Mouse (Mus musculus) liver, embryonic 13.5 days (tissue): ENCODE data around the gene Pde4c. TPM values are rescaled to one million over a fixed set of nuclear protein-coding genes. Genes with fewer than 3 reads are reported as not detected.

Experiments
- ATAC-seq: fragments of 200-750 bp; cut with Nextera tagmentation; 2 replicates; pipeline ENCODE4 v1.8.0; 2017; ENCODE audit warnings: low read depth, mild to moderate bottlenecking, moderate number of reproducible peaks, moderate library complexity
- DNase-seq: peaks from one replicate; pipeline ENCODE4 v3.0.0; 2022
- H3K27ac ChIP-seq: fragments of 300-500 bp; sonication (generic); 2 replicates; pipeline ENCODE4 v1.5.1; 2015; ENCODE audit warnings: moderate library complexity, mild to moderate bottlenecking, inconsistent platforms
- H3K27me3 ChIP-seq: fragments of 300-500 bp; sonication (generic); 2 replicates; pipeline ENCODE4 v1.6.1; 2015; ENCODE audit warnings: mild to moderate bottlenecking, inconsistent platforms
- H3K36me3 ChIP-seq: fragments of 300-500 bp; sonication (generic); 2 replicates; pipeline ENCODE4 v1.6.1; 2015; ENCODE audit warnings: mild to moderate bottlenecking, inconsistent platforms
- H3K4me1 ChIP-seq: fragments of 300-500 bp; sonication (generic); replicated peaks from 2 replicates; pipeline ENCODE4 v1.6.1; 2015; ENCODE audit warnings: inconsistent platforms
- H3K4me2 ChIP-seq: fragments of 300-500 bp; sonication (generic); 2 replicates; pipeline ENCODE4 v1.6.1; 2015; ENCODE audit warnings: inconsistent platforms, mild to moderate bottlenecking, moderate library complexity
- H3K4me3 ChIP-seq: fragments of 300-500 bp; sonication (generic); replicated peaks from 2 replicates; pipeline ENCODE4 v1.5.1; 2015; ENCODE audit warnings: mild to moderate bottlenecking, inconsistent platforms
- H3K9ac ChIP-seq: fragments of 300-500 bp; sonication (generic); 2 replicates; pipeline ENCODE4 v1.6.1; 2015; ENCODE audit warnings: mild to moderate bottlenecking, inconsistent platforms
- H3K9me3 ChIP-seq: fragments of 300-500 bp; sonication (generic); replicated peaks from 2 replicates; pipeline ENCODE4 v1.6.1; 2016; ENCODE audit warnings: inconsistent platforms
- WGBS: fragments of 180-500 bp; shearing (Covaris S2); methylation state at CpG from one replicate; pipeline ENCODE4 v1.1.7; 2015; ENCODE audit not compliant: insufficient replicate concordance; 5-methylcytosine and 5-hydroxymethylcytosine counted together
- polyA plus RNA-seq: library from polyadenylated mRNA; unstranded; fragments of >200 nt; fragmentation: Nextera tagmentation; extraction: Ambion mirVana; gene quantifications from 2 replicates; pipeline ENCODE4 v1.2.1, GENCODE M21; 2015

The Pde4c gene
- polyA plus RNA-seq, 1 experiment from 2014 or later = 0.40 TPM

DNA sequence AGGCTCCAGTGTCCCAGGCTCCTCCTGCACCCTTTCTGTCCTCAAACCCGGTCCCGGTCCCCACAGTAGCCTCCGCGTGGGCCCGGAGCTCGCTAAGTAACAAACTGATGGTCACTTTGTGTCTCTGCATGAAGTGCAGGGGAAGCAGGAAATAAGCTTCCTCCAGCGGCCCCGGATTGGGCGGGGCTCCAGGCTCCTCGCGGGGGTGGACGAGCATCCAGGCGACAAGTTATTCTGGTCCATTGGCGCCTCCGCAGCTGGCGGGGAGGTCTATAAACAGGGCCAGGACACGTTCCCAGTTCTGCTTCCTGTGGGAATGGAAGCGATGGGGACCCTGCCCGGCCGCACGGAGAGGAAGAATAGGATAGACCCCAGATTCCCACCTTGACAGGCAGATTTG is 29.6 kb downstream of the Pde4c start:
- H3K9me3 ChIP-seq = no peaks in the 10 kb centered on the region
- peak overlapping the region; percentile 34 for H3K4me3 ChIP-seq
- peak overlapping the region; percentile 61 for H3K4me2 ChIP-seq
- ATAC-seq (no peak), DNase-seq (peak; percentile 59)
- peak overlapping the region; percentile 44 for H3K9ac ChIP-seq
- peaks cover 16% of the 10 kb centered on the region for H3K36me3 ChIP-seq
- peaks cover 25% of the 10 kb centered on the region for H3K27me3 ChIP-seq
- WGBS = 6% methylated on average over 21 of the region's 21 CpGs
- peaks cover 40% of the 10 kb centered on the region for H3K4me1 ChIP-seq
- H3K27ac ChIP-seq = peak overlapping the region; percentile 77

DNA sequence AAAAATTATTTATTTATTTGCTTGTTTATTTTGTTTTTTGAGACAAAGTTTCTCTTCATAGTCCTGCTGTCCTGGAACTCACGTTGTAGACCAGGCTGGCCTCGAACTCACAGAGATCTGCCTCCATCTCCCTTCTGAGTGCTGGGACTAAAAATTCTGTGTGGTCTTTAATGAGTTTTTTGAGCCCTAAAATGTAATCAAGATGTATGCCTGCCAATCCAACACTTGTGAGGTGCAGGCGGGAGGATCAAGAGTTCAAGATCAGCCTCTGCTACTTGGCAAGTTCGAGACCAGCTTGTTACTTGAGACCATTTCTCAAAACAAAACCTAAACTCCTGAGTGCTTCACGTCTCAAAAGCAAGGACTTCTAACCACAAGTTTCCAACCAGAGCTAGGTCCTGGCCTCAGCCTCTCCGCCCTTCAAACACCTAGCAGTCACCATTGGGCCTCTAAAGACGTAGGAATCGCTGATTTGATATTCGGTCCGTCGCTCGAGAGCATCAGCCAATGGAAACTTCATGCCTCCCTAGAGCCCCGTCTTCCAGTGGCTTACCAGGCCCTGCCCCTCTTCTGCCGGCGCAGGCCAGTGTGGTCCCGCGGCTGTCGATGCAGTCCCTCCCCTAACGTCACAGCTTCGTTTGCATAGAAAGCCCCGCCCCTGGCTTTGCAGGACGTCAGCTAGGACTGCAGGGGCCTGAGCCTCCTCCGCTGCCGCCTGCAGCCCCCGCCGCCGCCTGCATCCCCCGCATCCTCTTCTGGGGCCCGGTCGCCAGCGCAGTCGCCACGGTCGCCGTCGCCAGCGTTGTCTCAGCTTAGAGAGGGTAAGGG is 30.7 kb downstream of the Pde4c start, which contains the start of gene Rab3a:
Rab3a (plus strand) TSS at position 637 of the 828 bp plus-strand sequence.
- ATAC-seq (peak; percentile 98), DNase-seq (peak; percentile 98)
- WGBS = 7% methylated on average over 37 of the region's 37 CpGs
- Histone ChIP-seq H3K27ac (peak within 1 kb of the TSS; percentile 66), H3K4me1 (peaks cover 48% of the 10 kb centered on the region), H3K9ac (peak within 1 kb of the TSS; percentile 84), H3K27me3 (peaks cover 14% of the 10 kb centered on the region), H3K4me3 (peak within 1 kb of the TSS; percentile 76), H3K9me3 (no peaks in the 10 kb centered on the region), H3K4me2 (peak within 1 kb of the TSS; percentile 100), H3K36me3 (peaks cover 26% of the 10 kb centered on the region)

DNA sequence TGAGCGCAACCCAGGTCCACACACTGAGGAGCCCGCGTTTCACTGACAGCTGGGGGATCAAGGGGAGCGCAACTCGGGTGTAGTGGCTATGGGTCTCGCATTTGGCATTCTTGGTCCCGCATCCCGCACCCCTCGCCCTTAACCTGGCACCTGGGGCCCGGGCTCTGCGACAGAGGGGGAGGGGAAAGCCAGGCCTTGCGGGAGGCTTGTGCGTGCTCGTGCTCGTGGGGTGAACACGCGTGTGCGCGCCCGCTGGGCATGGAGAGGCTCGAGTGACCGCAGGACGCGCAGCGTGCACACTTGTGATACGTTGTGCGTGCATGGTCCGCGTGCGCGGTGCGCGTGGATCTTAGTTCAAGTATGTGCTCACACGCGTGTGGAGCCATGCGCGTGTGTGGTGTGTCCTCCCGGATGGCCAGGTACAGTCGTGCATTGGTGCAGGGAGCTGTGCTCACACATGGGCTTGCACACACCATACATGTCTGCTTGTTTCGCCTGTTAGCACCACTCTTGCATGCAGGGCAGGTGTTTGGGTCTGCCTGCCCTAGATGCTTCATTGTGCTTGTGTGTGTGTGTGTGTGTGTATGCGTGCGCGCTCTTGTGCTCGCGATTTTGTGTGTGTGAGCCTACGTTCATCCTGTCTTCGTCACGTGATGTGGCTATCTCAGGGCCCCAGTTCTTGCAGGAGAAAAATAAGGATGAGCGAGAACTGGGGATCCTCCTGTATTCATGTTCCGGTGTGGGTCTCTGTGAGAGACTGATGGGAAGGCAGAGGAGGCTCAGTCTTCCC is 31.5 kb downstream of the Pde4c start:
- Histone ChIP-seq H3K27ac (peak overlapping the region; percentile 66; the same call in 1 of the 2 replicates), H3K27me3 (peaks cover 6% of the 10 kb centered on the region; the same call in 1 of the 2 replicates), H3K4me1 (peaks cover 56% of the 10 kb centered on the region), H3K9ac (peak overlapping the region; percentile 84), H3K36me3 (peaks cover 26% of the 10 kb centered on the region), H3K4me3 (peak overlapping the region; percentile 76), H3K9me3 (no peaks in the 10 kb centered on the region), H3K4me2 (peak overlapping the region; percentile 100)
- ATAC-seq = peak; percentile 7
- DNase-seq = no peak
- 14% methylated on average over 50 of the region's 50 CpGs for WGBS

DNA sequence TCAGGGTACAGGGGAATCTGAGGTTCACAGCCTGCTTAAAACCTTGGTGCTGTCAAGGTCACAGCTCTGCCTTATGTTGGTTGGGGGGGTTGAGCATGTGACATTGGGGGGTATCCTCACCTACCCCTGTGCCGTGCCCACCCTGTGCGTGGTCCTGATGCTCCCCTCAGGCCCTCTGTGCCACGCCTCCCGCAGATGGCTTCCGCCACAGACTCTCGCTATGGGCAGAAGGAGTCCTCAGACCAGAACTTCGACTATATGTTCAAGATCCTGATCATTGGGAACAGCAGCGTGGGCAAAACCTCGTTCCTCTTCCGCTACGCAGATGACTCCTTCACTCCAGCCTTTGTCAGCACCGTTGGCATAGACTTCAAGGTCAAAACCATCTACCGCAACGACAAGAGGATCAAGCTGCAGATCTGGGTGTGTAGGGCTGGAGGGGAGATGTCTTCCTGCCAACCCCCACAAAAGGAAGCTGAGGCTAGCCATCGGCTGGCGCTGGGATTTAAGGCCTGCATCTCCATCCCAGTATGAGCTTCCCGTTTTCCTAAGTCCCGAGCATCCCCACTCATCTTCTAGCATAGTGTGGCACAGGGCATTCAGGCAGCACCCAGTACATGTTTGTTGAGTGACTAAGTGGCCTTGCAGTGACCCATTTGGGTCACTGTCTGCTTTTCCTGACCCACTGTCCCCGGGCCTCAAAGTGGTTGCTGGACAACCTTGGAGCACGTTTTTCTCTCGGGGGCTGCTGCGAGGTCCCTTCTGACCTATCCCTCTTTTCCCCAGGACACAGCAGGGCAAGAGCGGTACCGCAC is 32.3 kb downstream of the Pde4c start:
- ATAC-seq = no peak
- 80% methylated on average over 24 of the region's 24 CpGs for WGBS
- Histone ChIP-seq H3K9ac (peak overlapping the region; percentile 84), H3K9me3 (no peaks in the 10 kb centered on the region), H3K4me2 (peak overlapping the region; percentile 100), H3K27me3 (no peaks in the 10 kb centered on the region), H3K4me1 (peaks cover 61% of the 10 kb centered on the region), H3K36me3 (peaks cover 26% of the 10 kb centered on the region), H3K27ac (no peak overlapping the region; the same call in 1 of the 2 replicates), H3K4me3 (peak overlapping the region; percentile 76)
- peak; percentile 0 for DNase-seq

DNA sequence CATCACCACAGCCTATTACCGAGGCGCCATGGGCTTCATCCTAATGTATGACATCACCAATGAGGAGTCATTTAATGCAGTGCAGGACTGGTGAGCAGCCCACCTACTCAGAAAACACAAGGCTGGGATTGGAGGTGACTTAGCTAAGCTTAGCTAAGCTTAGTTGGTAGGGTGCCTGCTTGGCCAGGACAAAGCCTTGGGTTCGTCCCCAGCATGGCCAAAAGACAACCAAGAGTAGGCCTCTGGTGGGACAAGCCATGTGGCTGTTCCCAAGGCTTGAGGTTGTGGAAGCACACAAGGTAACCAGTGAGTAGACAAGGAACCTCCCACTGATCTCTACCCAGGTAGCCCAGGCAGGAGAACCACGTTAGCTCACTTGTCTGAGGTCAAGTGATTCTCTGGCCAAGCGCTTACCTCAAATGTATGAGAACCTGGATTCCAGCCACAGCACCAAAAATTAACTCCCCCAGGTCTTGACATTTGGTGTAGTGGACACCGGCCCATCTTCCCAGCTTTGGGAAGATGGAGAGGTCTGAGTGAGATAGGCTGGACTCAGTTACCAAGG is 33.0 kb downstream of the Pde4c start:
- no peaks in the 10 kb centered on the region for H3K27me3 ChIP-seq
- H3K36me3 ChIP-seq = peaks cover 26% of the 10 kb centered on the region
- H3K4me2 ChIP-seq = no peak overlapping the region
- 88% methylated on average over 6 of the region's 6 CpGs for WGBS
- H3K27ac ChIP-seq = no peak overlapping the region
- no peak overlapping the region for H3K4me3 ChIP-seq
- H3K4me1 ChIP-seq = peaks cover 66% of the 10 kb centered on the region
- no peak overlapping the region for H3K9ac ChIP-seq
- peak; percentile 0 for DNase-seq
- no peaks in the 10 kb centered on the region for H3K9me3 ChIP-seq
- ATAC-seq = no peak

DNA sequence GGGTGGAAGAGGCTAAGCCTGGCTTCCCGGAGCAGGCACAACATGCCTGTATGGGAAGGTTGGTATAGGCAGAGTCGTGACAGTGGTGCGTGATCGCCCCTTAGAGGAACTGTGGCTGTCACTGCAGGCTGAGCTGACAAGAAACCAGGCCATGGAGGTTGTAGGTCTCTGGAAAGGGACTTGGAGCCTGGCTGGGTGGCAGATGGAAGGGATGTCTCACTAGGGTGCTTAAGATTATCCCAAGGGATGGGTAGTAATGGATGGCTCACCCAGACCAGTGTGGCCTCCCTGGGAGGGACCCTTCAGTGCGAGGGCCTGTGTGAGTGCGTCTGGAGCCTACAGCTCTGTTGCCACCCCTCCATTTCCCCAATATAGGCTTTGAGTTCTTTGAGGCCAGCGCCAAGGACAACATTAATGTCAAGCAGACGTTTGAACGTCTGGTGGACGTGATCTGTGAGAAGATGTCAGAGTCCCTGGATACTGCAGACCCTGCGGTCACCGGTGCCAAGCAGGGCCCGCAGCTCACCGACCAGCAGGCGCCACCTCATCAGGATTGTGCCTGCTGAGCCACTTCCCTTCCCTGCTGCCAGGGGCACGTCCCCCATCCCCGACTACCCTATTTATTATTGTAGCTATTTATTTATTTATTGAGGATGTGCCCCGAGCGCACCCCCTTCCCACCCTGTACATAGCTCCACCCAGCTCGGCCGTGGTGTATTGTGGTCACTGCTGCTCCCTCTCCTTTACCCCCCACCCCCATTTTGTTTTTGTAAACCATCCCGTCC is 34.2 kb downstream of the Pde4c start:
- 76% methylated on average over 22 of the region's 22 CpGs for WGBS

DNA sequence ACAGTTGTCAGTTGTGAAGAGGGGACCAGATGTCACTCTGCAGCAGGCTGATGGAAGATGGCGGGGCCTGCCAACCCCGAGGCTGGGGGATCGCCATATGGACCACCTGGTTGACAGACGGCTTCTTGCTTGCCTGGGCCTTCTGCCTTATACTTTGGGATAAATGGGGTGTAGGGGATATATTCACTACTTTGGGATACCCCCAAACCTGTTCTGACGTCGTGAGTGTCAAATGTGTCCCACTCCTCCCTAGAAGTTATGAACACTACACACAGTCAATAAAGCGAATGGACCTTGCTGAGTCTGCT is 34.7 kb downstream of the Pde4c start:
- no peak overlapping the region for H3K27ac ChIP-seq
- H3K4me1 ChIP-seq = peaks cover 71% of the 10 kb centered on the region
- H3K9me3 ChIP-seq = no peaks in the 10 kb centered on the region
- H3K36me3 ChIP-seq = peaks cover 32% of the 10 kb centered on the region
- DNase-seq (no peak), ATAC-seq (no peak)
- no peaks in the 10 kb centered on the region for H3K27me3 ChIP-seq
- no peak overlapping the region for H3K4me2 ChIP-seq
- no peak overlapping the region for H3K9ac ChIP-seq
- H3K4me3 ChIP-seq = no peak overlapping the region
- WGBS = 88% methylated on average over 7 of the region's 7 CpGs

More for the DNA sequence above, 34.2 kb downstream of the Pde4c start:
- H3K27ac ChIP-seq = 0 out of 2 replicates have a peak overlapping the region, but pooled peaks have one; percentile 4
- H3K9me3 ChIP-seq = no peaks in the 10 kb centered on the region
- ATAC-seq (no peak), DNase-seq (peak; percentile 32)
- H3K36me3 ChIP-seq = peaks cover 28% of the 10 kb centered on the region
- H3K4me2 ChIP-seq = no peak overlapping the region
- H3K9ac ChIP-seq = no peak overlapping the region
- H3K4me3 ChIP-seq = no peak overlapping the region
- H3K27me3 ChIP-seq = no peaks in the 10 kb centered on the region
- H3K4me1 ChIP-seq = peaks cover 71% of the 10 kb centered on the region

DNA sequence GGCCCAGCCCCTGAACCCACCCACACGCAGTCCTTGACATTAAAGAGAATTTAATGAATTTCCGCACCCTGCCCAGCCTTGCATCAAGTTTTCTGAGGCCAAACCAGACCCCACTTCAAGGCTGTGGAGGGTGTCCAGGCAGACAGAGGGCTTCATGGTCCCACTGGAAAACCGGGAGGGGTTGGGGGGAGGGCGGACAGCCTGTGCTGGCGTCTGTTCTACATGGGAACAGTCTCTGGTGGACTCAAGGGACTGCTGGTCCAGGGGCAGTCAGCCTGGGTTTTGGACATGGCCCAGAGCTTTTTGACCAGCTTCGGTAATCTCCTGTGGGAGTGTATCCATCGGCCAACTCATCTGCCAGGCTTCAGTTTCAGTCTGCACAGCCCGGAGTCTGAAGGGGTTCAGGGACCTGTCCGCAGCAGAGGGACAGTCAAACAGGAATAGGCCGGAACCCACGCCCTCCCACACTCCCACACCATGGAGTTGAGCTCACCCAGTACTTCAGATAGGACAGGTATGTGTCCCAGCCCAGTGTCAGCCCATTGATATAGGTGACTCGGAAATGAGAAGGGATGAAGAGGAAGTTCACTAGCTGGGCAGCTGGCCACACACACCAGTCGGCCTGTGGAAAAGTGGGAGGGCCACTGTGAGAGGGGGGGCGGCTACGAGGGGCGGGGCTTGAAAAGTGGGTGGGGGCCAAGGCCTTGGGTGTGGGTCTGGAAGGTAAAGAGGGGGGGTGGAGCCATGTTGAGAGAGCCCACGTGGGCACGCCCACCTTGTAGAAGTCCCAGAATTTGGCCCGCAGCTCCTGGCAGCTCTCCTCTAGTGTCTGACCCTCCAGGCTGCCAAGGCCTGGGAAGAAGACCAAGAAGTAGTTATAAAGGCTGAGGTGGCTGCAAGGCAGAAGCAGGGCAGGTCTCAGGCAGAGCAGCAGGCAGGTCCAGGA is 35.4 kb downstream of the Pde4c start:
- peak overlapping the region; percentile 96 for H3K4me2 ChIP-seq
- H3K4me3 ChIP-seq = peak overlapping the region; percentile 80
- DNase-seq (peak; percentile 1), ATAC-seq (no peak)
- peak overlapping the region; percentile 95 for H3K27ac ChIP-seq
- H3K27me3 ChIP-seq = no peaks in the 10 kb centered on the region
- WGBS = 66% methylated on average over 19 of the region's 19 CpGs
- peaks cover 71% of the 10 kb centered on the region for H3K4me1 ChIP-seq
- H3K9ac ChIP-seq = peak overlapping the region; percentile 93
- peaks cover 32% of the 10 kb centered on the region for H3K36me3 ChIP-seq
- H3K9me3 ChIP-seq = no peaks in the 10 kb centered on the region

DNA sequence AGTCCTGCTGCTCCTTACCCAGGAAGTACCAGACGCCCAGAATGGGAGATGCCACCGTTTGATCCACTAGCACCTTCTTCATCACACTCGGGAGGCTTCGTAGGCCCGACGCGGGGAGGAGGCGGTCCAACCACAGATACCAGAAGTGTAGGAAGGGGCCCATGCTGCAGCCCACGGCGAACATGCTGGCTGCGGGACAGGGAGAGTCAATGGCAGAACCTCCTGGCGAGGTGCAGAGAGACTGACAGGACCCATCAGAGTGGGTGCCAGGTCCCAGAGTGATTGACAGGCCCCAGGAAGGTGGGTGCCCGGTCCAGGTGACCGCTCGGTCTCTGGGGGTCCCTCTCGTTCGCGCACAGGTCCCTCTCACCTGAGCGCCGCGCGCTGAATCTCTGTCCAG is 36.8 kb downstream of the Pde4c start:
- no peaks in the 10 kb centered on the region for H3K9me3 ChIP-seq
- peak overlapping the region; percentile 80 for H3K4me3 ChIP-seq
- H3K4me1 ChIP-seq = peaks cover 73% of the 10 kb centered on the region
- peaks cover 32% of the 10 kb centered on the region for H3K36me3 ChIP-seq
- H3K4me2 ChIP-seq = peak overlapping the region; percentile 96
- peak overlapping the region; percentile 95 for H3K27ac ChIP-seq
- DNase-seq (no peak), ATAC-seq (peak; percentile 0; the same call in 1 of the 2 replicates)
- no peaks in the 10 kb centered on the region for H3K27me3 ChIP-seq
- H3K9ac ChIP-seq = peak overlapping the region; percentile 93
- WGBS = under 1% methylated on average over 22 of the region's 22 CpGs
